Mouse (Mus musculus): ENCODE measurements around the gene Sun1.

The Sun1 gene

GRCm38 (mm10) chr5:139199995-139200769, at the start of gene Sun1:
Gene Sun1, plus strand, starts transcription at chr5:139200637.
- in situ Hi-C loops (cut with MboI), result no loop called here

- in situ Hi-C loops (cut with MboI), result no loop called here
Observed at GRCm38 (mm10) chr5:139160899-139161298, 39.5 kb upstream of the Sun1 start.

GRCm38 (mm10) chr5:139161632-139162031, 38.8 kb upstream of the Sun1 start:
- in situ Hi-C loops (cut with MboI), result no loop called here

GRCm38 (mm10) chr5:139166781-139167361, 33.6 kb upstream of the Sun1 start:
- in situ Hi-C loops (cut with MboI), result no loop called here

- in situ Hi-C loops (cut with MboI), result no loop called here
Observed at GRCm38 (mm10) chr5:139167548-139167947, 32.9 kb upstream of the Sun1 start.

- in situ Hi-C loops (cut with MboI), result no loop called here
Observed at GRCm38 (mm10) chr5:139171929-139172328, 28.5 kb upstream of the Sun1 start.

GRCm38 (mm10) chr5:139174141-139174540, 26.3 kb upstream of the Sun1 start:
- in situ Hi-C loops (cut with MboI), result no loop called here

- in situ Hi-C loops (cut with MboI), result loop anchor here (5.0 kb wide), 2 partner anchors 103 to 328 kb away; no protein-coding TSS in a partner anchor
Observed at GRCm38 (mm10) chr5:139174556-139175547, 25.6 kb upstream of the Sun1 start.

- in situ Hi-C loops (cut with MboI), result loop anchor here (5.0 kb wide), 2 partner anchors 107 to 332 kb away; no protein-coding TSS in a partner anchor
Observed at GRCm38 (mm10) chr5:139178895-139179631, 21.4 kb upstream of the Sun1 start.

- in situ Hi-C loops (cut with MboI), result no loop called here
Observed at GRCm38 (mm10) chr5:139183131-139183530, 17.3 kb upstream of the Sun1 start.

GRCm38 (mm10) chr5:139183601-139184000, 16.8 kb upstream of the Sun1 start:
- in situ Hi-C loops (cut with MboI), result no loop called here

GRCm38 (mm10) chr5:139184897-139185296, 15.5 kb upstream of the Sun1 start:
- in situ Hi-C loops (cut with MboI), result no loop called here

- in situ Hi-C loops (cut with MboI), result no loop called here
Observed at GRCm38 (mm10) chr5:139189726-139190125, 10.7 kb upstream of the Sun1 start.

- in situ Hi-C loops (cut with MboI), result no loop called here
Observed at GRCm38 (mm10) chr5:139190958-139191357, 9.5 kb upstream of the Sun1 start.

- in situ Hi-C loops (cut with MboI), result no loop called here
Observed at GRCm38 (mm10) chr5:139198779-139199178, 1.7 kb upstream of the Sun1 start.

GRCm38 (mm10) chr5:139199636-139199994, 822 bp upstream of the Sun1 start:
- in situ Hi-C loops (cut with MboI), result no loop called here

GRCm38 (mm10) chr5:139200770-139201569, 533 bp downstream of the Sun1 start:
- in situ Hi-C loops (cut with MboI), result no loop called here

- in situ Hi-C loops (cut with MboI), result no loop called here
Observed at GRCm38 (mm10) chr5:139202127-139202526, 1.7 kb downstream of the Sun1 start.

- in situ Hi-C loops (cut with MboI), result no loop called here
Observed at GRCm38 (mm10) chr5:139203312-139203711, 2.9 kb downstream of the Sun1 start.

- in situ Hi-C loops (cut with MboI), result no loop called here
Observed at GRCm38 (mm10) chr5:139206081-139206480, 5.6 kb downstream of the Sun1 start.

GRCm38 (mm10) chr5:139206525-139206924, 6.1 kb downstream of the Sun1 start:
- in situ Hi-C loops (cut with MboI), result no loop called here

Data from mature B cell (primary cell).